Mouse (Mus musculus) MEL (cell line): ENCODE measurements around the gene Sec24d.

Experiments
- CHD1 ChIP-seq: IDR thresholded peaks from 2 replicates; pipeline ENCODE4 v1.6.1; 2012; ENCODE audit warnings: low read depth, mild to moderate bottlenecking, inconsistent platforms, low read length, improper control_type of control experiment
- MYC ChIP-seq: IDR thresholded peaks from 2 replicates; pipeline ENCODE4 v1.6.1; 2011; ENCODE audit warnings: low read depth, mild to moderate bottlenecking, low read length, improper control_type of control experiment, moderate library complexity
- POLR2AphosphoS5 ChIP-seq: IDR thresholded peaks from 2 replicates; pipeline ENCODE4 v1.6.1; 2012; ENCODE audit warnings: low read depth, borderline replicate concordance, mild to moderate bottlenecking, inconsistent platforms, low read length, moderate library complexity, mixed read lengths
- SMC3 ChIP-seq: IDR thresholded peaks from 2 replicates; pipeline ENCODE4 v1.6.1; 2011; ENCODE audit warnings: low read depth, low read length, improper control_type of control experiment
- USF1 ChIP-seq: IDR thresholded peaks from 2 replicates; pipeline ENCODE4 v1.6.1; 2014; ENCODE audit warnings: low read depth, mild to moderate bottlenecking, inconsistent platforms, low read length, improper control_type of control experiment, moderate library complexity
- ZNF384 ChIP-seq: IDR thresholded peaks from 2 replicates; pipeline ENCODE4 v1.6.1; 2012; ENCODE audit warnings: low read depth, mild to moderate bottlenecking, inconsistent platforms, low read length, improper control_type of control experiment

DNA sequence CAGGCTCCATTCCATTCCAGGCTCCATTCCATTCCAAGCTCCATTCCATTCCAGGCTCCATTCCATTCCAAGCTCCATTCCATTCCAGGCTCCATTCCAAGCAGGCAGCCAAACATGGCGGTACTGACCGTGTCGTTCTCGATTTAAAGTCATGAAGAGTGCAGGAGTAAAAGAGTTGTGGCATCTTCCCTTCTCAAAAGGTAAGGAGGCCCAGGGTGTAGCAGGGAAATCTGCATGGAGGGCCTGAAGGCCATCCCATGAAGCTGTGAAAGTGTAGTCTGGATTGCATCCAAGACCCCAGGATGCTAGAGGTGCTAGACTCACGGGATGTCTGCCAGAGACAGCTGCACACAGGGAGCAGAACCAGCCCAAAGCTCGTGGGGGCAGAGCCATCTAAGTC lies 2.5 kb upstream of the Sec24d start:
- no peak for TF ChIP-seq SMC3
- no peak for TF ChIP-seq ZNF384
- no peak for TF ChIP-seq MYC
- no peak for TF ChIP-seq USF1
- no peak for TF ChIP-seq CHD1
- TF ChIP-seq POLR2AphosphoS5, result no peak
